Mouse (Mus musculus) intestine, embryonic 16.5 days (tissue): ENCODE data around the gene Olfr742. TPM values are rescaled to one million over a fixed set of nuclear protein-coding genes. Genes with fewer than 3 reads are reported as not detected.

Source experiments
- ATAC-seq: fragments of 200-750 bp; cut with Nextera tagmentation; 2 replicates; pipeline ENCODE4 v1.8.0; 2017; ENCODE audit warnings: moderate TSS enrichment, moderate library complexity
- H3K27ac ChIP-seq: fragments of 300-500 bp; sonication (generic); 2 replicates; pipeline ENCODE4 v1.5.1; 2014; ENCODE audit warnings: mild to moderate bottlenecking, low read length
- H3K27me3 ChIP-seq: fragments of 300-500 bp; sonication (generic); replicated peaks from 2 replicates; pipeline ENCODE4 v1.6.1; 2014; ENCODE audit warnings: low read length, control low read depth, mixed read lengths; ENCODE audit not compliant: control insufficient read depth, insufficient read depth
- H3K36me3 ChIP-seq: fragments of 300-500 bp; sonication (generic); 2 replicates; pipeline ENCODE4 v1.6.1; 2014; ENCODE audit warnings: low read length, control low read depth; ENCODE audit not compliant: control insufficient read depth, insufficient read depth
- H3K4me1 ChIP-seq: fragments of 300-500 bp; sonication (generic); 2 replicates; pipeline ENCODE4 v1.6.1; 2014; ENCODE audit warnings: low read length, control low read depth, mixed read lengths; ENCODE audit not compliant: control insufficient read depth, insufficient read depth
- H3K4me2 ChIP-seq: fragments of 300-500 bp; sonication (generic); 2 replicates; pipeline ENCODE4 v1.6.1; 2014; ENCODE audit warnings: low read depth, low read length, control low read depth
- H3K4me3 ChIP-seq: fragments of 300-500 bp; sonication (generic); 2 replicates; pipeline ENCODE4 v1.5.1; 2014; ENCODE audit warnings: mild to moderate bottlenecking, low read length
- H3K9ac ChIP-seq: fragments of 300-500 bp; sonication (generic); 2 replicates; pipeline ENCODE4 v1.6.1; 2014; ENCODE audit warnings: low read depth, low read length
- H3K9me3 ChIP-seq: fragments of 300-500 bp; sonication (generic); 2 replicates; pipeline ENCODE4 v1.6.1; 2016; ENCODE audit warnings: low read length, control low read depth; ENCODE audit not compliant: control insufficient read depth
- WGBS: fragments of 180-500 bp; shearing (Covaris S2); extraction: QIAGEN DNeasy Blood & Tissue Kit; methylation state at CpG from one replicate; pipeline ENCODE4 v1.1.7; 2014; 5-methylcytosine and 5-hydroxymethylcytosine counted together
- polyA plus RNA-seq: library from polyadenylated mRNA; unstranded; fragments of >200 nt; fragmentation: Nextera tagmentation; extraction: Ambion mirVana; gene quantifications from 2 replicates; pipeline ENCODE4 v1.2.1, GENCODE M21; 2015

The Olfr742 gene
- polyA plus RNA-seq = not detected in 2 replicates

- Histone ChIP-seq H3K4me3 (no peak within 1 kb of the TSS), H3K4me1 (no peaks in the 10 kb centered on the region), H3K27me3 (no peaks in the 10 kb centered on the region), H3K9ac (no peak within 1 kb of the TSS), H3K36me3 (no peaks in the 10 kb centered on the region), H3K9me3 (no peaks in the 10 kb centered on the region), H3K27ac (no peak within 1 kb of the TSS), H3K4me2 (no peak within 1 kb of the TSS)
- 53% methylated on average over 2 of the region's 2 CpGs for WGBS
- ATAC-seq = no peak
Observed at GRCm38 (mm10) chr14:50503300-50503699, at the start of gene Olfr742. TSS of gene Olfr742 (plus strand) at chr14:50503600.

GRCm38 (mm10) chr14:50472438-50472837, 31.0 kb upstream of the Olfr742 start, which contains the start of gene Olfr741:
TSS of gene Olfr741 (plus strand) at chr14:50472738.
- Histone ChIP-seq H3K9me3 (no peaks in the 10 kb centered on the region), H3K9ac (no peak within 1 kb of the TSS), H3K27me3 (no peaks in the 10 kb centered on the region), H3K27ac (no peak within 1 kb of the TSS), H3K4me2 (no peak within 1 kb of the TSS), H3K36me3 (no peaks in the 10 kb centered on the region), H3K4me3 (no peak within 1 kb of the TSS), H3K4me1 (no peaks in the 10 kb centered on the region)
- 76% methylated on average over 2 of the region's 2 CpGs for WGBS
- ATAC-seq = no peak

GRCm38 (mm10) chr14:50478406-50478805, 25.0 kb upstream of the Olfr742 start:
- Histone ChIP-seq H3K27me3 (no peaks in the 10 kb centered on the region), H3K4me1 (no peaks in the 10 kb centered on the region), H3K4me2 (no peak overlapping the region), H3K36me3 (no peaks in the 10 kb centered on the region), H3K9ac (no peak overlapping the region), H3K4me3 (no peak overlapping the region), H3K27ac (no peak overlapping the region), H3K9me3 (no peaks in the 10 kb centered on the region)
- no peak for ATAC-seq
- WGBS = 61% methylated on average over 2 of the region's 2 CpGs

GRCm38 (mm10) chr14:50521539-50521938, 18.1 kb downstream of the Olfr742 start, which contains the start of gene Olfr743:
TSS of gene Olfr743 (plus strand) at chr14:50521839.
- no peak within 1 kb of the TSS for H3K9ac ChIP-seq
- no peaks in the 10 kb centered on the region for H3K36me3 ChIP-seq
- ATAC-seq = no peak
- H3K9me3 ChIP-seq = no peaks in the 10 kb centered on the region
- no peak within 1 kb of the TSS for H3K27ac ChIP-seq
- no peaks in the 10 kb centered on the region for H3K27me3 ChIP-seq
- H3K4me2 ChIP-seq = no peak within 1 kb of the TSS
- no peaks in the 10 kb centered on the region for H3K4me1 ChIP-seq
- no peak within 1 kb of the TSS for H3K4me3 ChIP-seq

GRCm38 (mm10) chr14:50552734-50553133, 49.3 kb downstream of the Olfr742 start:
- 89% methylated on average over 2 of the region's 2 CpGs for WGBS

More at GRCm38 (mm10) chr14:50552734-50553133, 49.3 kb downstream of the Olfr742 start:
- H3K4me2 ChIP-seq = no peak overlapping the region
- no peaks in the 10 kb centered on the region for H3K36me3 ChIP-seq
- H3K4me1 ChIP-seq = no peaks in the 10 kb centered on the region
- no peak overlapping the region for H3K27ac ChIP-seq
- H3K9me3 ChIP-seq = 0 out of 2 replicates have a peak, but pooled peaks cover 3% of the 10 kb centered on the region
- H3K9ac ChIP-seq = no peak overlapping the region
- no peaks in the 10 kb centered on the region for H3K27me3 ChIP-seq
- H3K4me3 ChIP-seq = no peak overlapping the region
- no peak for ATAC-seq

Other genes starting within 250 kb of the Olfr742 start
- not detected in 2 replicates for gene Olfr732, start 219.4 kb upstream of the Olfr742 start, polyA plus RNA-seq
- not detected in 2 replicates for gene Olfr733, start 202.1 kb upstream of the Olfr742 start, polyA plus RNA-seq
- gene Olfr734, start 176.8 kb upstream of the Olfr742 start, polyA plus RNA-seq = not detected in 2 replicates
- not detected in 2 replicates for gene Olfr735, start 154.7 kb upstream of the Olfr742 start, polyA plus RNA-seq
- 0.05 and 0.10 TPM in 2 replicates for gene Tlr11, start 145.7 kb upstream of the Olfr742 start, polyA plus RNA-seq
- gene Olfr736, start 122.4 kb upstream of the Olfr742 start, polyA plus RNA-seq = not detected in 2 replicates
- not detected in 2 replicates for gene Olfr738, start 96.0 kb upstream of the Olfr742 start, polyA plus RNA-seq
- not detected in 2 replicates for gene Olfr739, start 85.0 kb upstream of the Olfr742 start, polyA plus RNA-seq
- gene Olfr740, start 58.1 kb upstream of the Olfr742 start, polyA plus RNA-seq = not detected in 2 replicates
- gene Olfr741, start 30.9 kb upstream of the Olfr742 start, polyA plus RNA-seq = not detected in 2 replicates
- not detected in 2 replicates for gene Olfr743, start 18.2 kb downstream of the Olfr742 start, polyA plus RNA-seq
- gene Olfr744, start 111.3 kb downstream of the Olfr742 start, polyA plus RNA-seq = not detected in 2 replicates
- not detected in 2 replicates for gene Olfr745, start 135.8 kb downstream of the Olfr742 start, polyA plus RNA-seq
- gene Olfr746, start 143.5 kb downstream of the Olfr742 start, polyA plus RNA-seq = not detected in 2 replicates
- not detected in 2 replicates for gene Olfr747, start 189.6 kb downstream of the Olfr742 start, polyA plus RNA-seq
- gene Olfr748, start 203.8 kb downstream of the Olfr742 start, polyA plus RNA-seq = not detected in 2 replicates
- gene Olfr749, start 241.5 kb downstream of the Olfr742 start, polyA plus RNA-seq = not detected in 2 replicates